Mouse (Mus musculus) E14TG2a.4 (cell line): ENCODE measurements at regions not wholly inside any gene's neighbourhood (a gene's known extent, or its start where the extent isn't known, plus 50 kb on each side); places are given as distances from the start of the nearest gene placed in this dataset.

Experiments
- CTCF ChIP-seq: conservative IDR thresholded peaks from 2 replicates; pipeline ENCODE4 v1.5.1; 2014; ENCODE audit warnings: low read length
- POU5F1 ChIP-seq: IDR thresholded peaks from 2 replicates; pipeline ENCODE4 v1.6.1; 2014; ENCODE audit warnings: low read length, borderline replicate concordance

DNA sequence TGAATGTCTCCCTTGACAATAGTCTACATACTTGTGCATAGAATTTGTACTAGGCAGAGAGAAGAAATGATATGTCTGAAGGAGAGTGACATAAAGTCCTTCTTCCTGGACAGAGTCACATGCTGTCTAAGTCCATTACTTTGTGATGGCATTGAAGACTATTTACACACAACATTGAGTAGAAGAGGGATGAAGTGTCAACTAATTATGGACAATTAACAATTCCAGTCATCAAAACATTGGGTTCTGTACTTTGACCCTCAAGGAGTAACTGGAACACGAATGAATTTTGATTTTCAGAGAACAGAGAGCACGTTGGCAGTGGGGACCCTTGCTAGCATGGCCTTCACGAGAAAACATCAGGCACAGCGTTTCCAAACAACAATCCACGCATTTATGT, 177.6 kb upstream of the Frg1 start:
- TF ChIP-seq CTCF (no peak), POU5F1 (no peak)
